ENCODE assay signal across 8 mouse cellular contexts in genomic region chr7:78595895-78596294, GRCm38 (mm10).
DNase-seq lines count a peak whose midpoint lies in the region; ATAC-seq and TF ChIP-seq lines count a peak whose summit lies in the region.

No protein-coding gene starts in this region.

- H3K27ac ChIP-seq in hindbrain, embryonic 13.5 days: no peak overlapping the region

- peaks cover 27% of the 10 kb centered on the region for H3K4me1 ChIP-seq in hindbrain, embryonic 13.5 days (replicated peaks)

- H3K36me3 ChIP-seq in hindbrain, embryonic 13.5 days: no peaks in the 10 kb centered on the region

- H3K4me2 ChIP-seq in hindbrain, embryonic 13.5 days: no peak overlapping the region

- WGBS in hindbrain, embryonic 13.5 days: 5% methylated on average over 4 of the region's 4 CpGs

- peak; percentile 74 for ATAC-seq in hindbrain, embryonic 13.5 days (ENCODE audit: low FRiP score)
- peak; percentile 61 for ATAC-seq in megakaryocyte, adult 5-6 weeks (ENCODE audit: poor library complexity, severe bottlenecking)

- H3K9me3 ChIP-seq in hindbrain, embryonic 13.5 days: no peaks in the 10 kb centered on the region

- no peak overlapping the region for H3K9ac ChIP-seq in hindbrain, embryonic 13.5 days

- no peak for TF ChIP-seq POLR2A in brain, embryonic 14.5 days (IDR thresholded peaks at IDR 0.05; ENCODE audit: borderline replicate concordance, extremely low read depth, insufficient read depth, insufficient read length, poor library complexity, severe bottlenecking)

- H3K27me3 ChIP-seq in hindbrain, embryonic 13.5 days: peaks cover 19% of the 10 kb centered on the region; the same call in 1 of the 2 replicates

- DNase-seq in MN1 (ENCODE audit: low spot score): peak; percentile 80
- DNase-seq in brain, embryonic 14.5 days (ENCODE audit: low read depth): peak; percentile 91
- DNase-seq in fibroblast of lung, adult 2 months (ENCODE audit: low read depth): peak; percentile 22
- DNase-seq in layer of hippocampus, postnatal 10 days (ENCODE audit: low spot score in 2 of 2): peak; percentile 66 to 80
- DNase-seq in right cerebral cortex, postnatal 14 days: peak; percentile 55
- DNase-seq in urinary bladder, postnatal 4 days (ENCODE audit: low spot score in 2 of 2): peak; percentile 47 to 71

- peak; percentile 97 for TF ChIP-seq CTCF in brain, embryonic 14.5 days (IDR thresholded peaks at IDR 0.05; ENCODE audit: borderline replicate concordance, extremely low read depth, insufficient read depth, insufficient read length)

- no peak overlapping the region for H3K4me3 ChIP-seq in hindbrain, embryonic 13.5 days

Comparison
In these comparisons a context has a peak if more than half of its experiments do, and no peak if none do; other contexts are left out.
1. DNase-seq: peak in every context shown above with its lines; median percentile 91 in brain, embryonic 14.5 days; 80 in MN1; 73 in layer of hippocampus, postnatal 10 days; 59 in urinary bladder, postnatal 4 days; 55 in right cerebral cortex, postnatal 14 days; 22 in fibroblast of lung, adult 2 months.